Mouse (Mus musculus) intestine, embryonic 15.5 days (tissue): ENCODE measurements around the gene Cadm2. TPM values are rescaled to one million over a fixed set of nuclear protein-coding genes. Genes with fewer than 3 reads are reported as not detected.
A peak's percentile ranks its signal among the peaks of the same experiment; 100 is the strongest.

Experiments used
- ATAC-seq: fragments of 200-750 bp; cut with Nextera tagmentation; 2 replicates; pipeline ENCODE4 v1.8.0; 2017; ENCODE audit warnings: moderate TSS enrichment, moderate library complexity
- H3K27ac ChIP-seq: fragments of 300-500 bp; sonication (generic); 2 replicates; pipeline ENCODE4 v1.5.1; 2015; ENCODE audit warnings: mild to moderate bottlenecking, inconsistent platforms
- H3K27me3 ChIP-seq: fragments of 300-500 bp; sonication (generic); replicated peaks from 2 replicates; pipeline ENCODE4 v1.6.1; 2015; ENCODE audit warnings: inconsistent platforms
- H3K36me3 ChIP-seq: fragments of 300-500 bp; sonication (generic); 2 replicates; pipeline ENCODE4 v1.6.1; 2015; ENCODE audit warnings: inconsistent platforms
- H3K4me1 ChIP-seq: fragments of 300-500 bp; sonication (generic); replicated peaks from 2 replicates; pipeline ENCODE4 v1.6.1; 2015; ENCODE audit warnings: inconsistent platforms
- H3K4me2 ChIP-seq: fragments of 300-500 bp; sonication (generic); replicated peaks from 2 replicates; pipeline ENCODE4 v1.6.1; 2015; ENCODE audit warnings: mild to moderate bottlenecking, inconsistent platforms
- H3K4me3 ChIP-seq: fragments of 300-500 bp; sonication (generic); replicated peaks from 2 replicates; pipeline ENCODE4 v1.5.1; 2015; ENCODE audit warnings: inconsistent platforms
- H3K9ac ChIP-seq: fragments of 300-500 bp; sonication (generic); 2 replicates; pipeline ENCODE4 v1.6.1; 2015; ENCODE audit warnings: inconsistent platforms
- H3K9me3 ChIP-seq: fragments of 300-500 bp; sonication (generic); 2 replicates; pipeline ENCODE4 v1.6.1; 2016; ENCODE audit warnings: inconsistent platforms
- WGBS: fragments of 180-500 bp; shearing (Covaris S2); methylation state at CpG from one replicate; pipeline ENCODE4 v1.1.7; 2015; 5-methylcytosine and 5-hydroxymethylcytosine counted together
- polyA plus RNA-seq: library from polyadenylated mRNA; unstranded; fragments of >200 nt; fragmentation: Nextera tagmentation; extraction: Ambion mirVana; gene quantifications from 2 replicates; pipeline ENCODE4 v1.2.1, GENCODE M21; 2015

Cadm2 gene
- polyA plus RNA-seq, 1 experiment from 2014 or later, result 0.75 TPM

GRCm38 (mm10) chr16:67436301-67436700 lies 184.4 kb downstream of the Cadm2 start:
- Histone ChIP-seq H3K27ac (no peak overlapping the region), H3K4me3 (no peak overlapping the region), H3K4me1 (no peaks in the 10 kb centered on the region), H3K27me3 (no peaks in the 10 kb centered on the region), H3K9me3 (no peaks in the 10 kb centered on the region), H3K9ac (no peak overlapping the region), H3K36me3 (no peaks in the 10 kb centered on the region), H3K4me2 (no peak overlapping the region)
- no peak for ATAC-seq
- 83% methylated on average over 4 of the region's 4 CpGs for WGBS

GRCm38 (mm10) chr16:67425371-67425770 lies 195.3 kb downstream of the Cadm2 start:
- 75% methylated on average over 1 of the region's 1 CpGs for WGBS
- H3K4me2 ChIP-seq, result no peak overlapping the region
- ATAC-seq, result no peak
- H3K9ac ChIP-seq, result no peak overlapping the region
- no peaks in the 10 kb centered on the region for H3K36me3 ChIP-seq
- H3K9me3 ChIP-seq, result no peaks in the 10 kb centered on the region
- no peaks in the 10 kb centered on the region for H3K27me3 ChIP-seq
- no peak overlapping the region for H3K27ac ChIP-seq
- no peaks in the 10 kb centered on the region for H3K4me1 ChIP-seq
- H3K4me3 ChIP-seq, result no peak overlapping the region

GRCm38 (mm10) chr16:67410926-67411325 lies 209.8 kb downstream of the Cadm2 start:
- no peak overlapping the region for H3K27ac ChIP-seq
- WGBS, result 65% methylated on average over 3 of the region's 3 CpGs

GRCm38 (mm10) chr16:67410482-67410881 lies 210.2 kb downstream of the Cadm2 start:
- no peak for ATAC-seq
- no peak overlapping the region for H3K9ac ChIP-seq

More at GRCm38 (mm10) chr16:67410926-67411325, 209.8 kb downstream of the Cadm2 start:
- no peak overlapping the region for H3K4me3 ChIP-seq
- H3K27me3 ChIP-seq, result no peaks in the 10 kb centered on the region
- no peak for ATAC-seq
- H3K4me2 ChIP-seq, result no peak overlapping the region
- H3K36me3 ChIP-seq, result no peaks in the 10 kb centered on the region
- H3K9ac ChIP-seq, result no peak overlapping the region
- no peaks in the 10 kb centered on the region for H3K9me3 ChIP-seq
- H3K4me1 ChIP-seq, result no peaks in the 10 kb centered on the region

DNA sequence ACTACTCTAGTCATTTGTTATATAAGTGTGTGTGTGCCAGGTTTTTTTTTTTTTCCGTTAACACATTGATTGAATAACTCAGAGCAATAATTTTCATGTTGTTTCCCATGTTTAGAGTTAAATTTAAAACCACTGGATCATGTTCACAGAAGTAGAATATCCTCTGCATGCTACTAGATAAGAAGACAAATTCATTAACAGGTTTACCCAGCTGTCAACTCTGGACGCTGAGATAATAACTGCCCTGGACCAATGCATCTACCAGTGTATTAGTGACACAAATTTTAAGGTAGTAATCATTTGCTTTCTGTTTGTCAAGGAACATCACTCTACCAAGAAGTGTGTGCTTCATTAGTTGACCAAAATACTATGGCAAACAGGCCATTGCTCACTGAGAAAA lies 253.0 kb downstream of the Cadm2 start:
- H3K9ac ChIP-seq, result no peak overlapping the region
- H3K9me3 ChIP-seq, result no peaks in the 10 kb centered on the region
- H3K4me1 ChIP-seq, result no peaks in the 10 kb centered on the region
- H3K27me3 ChIP-seq, result no peaks in the 10 kb centered on the region
- no peaks in the 10 kb centered on the region for H3K36me3 ChIP-seq
- H3K27ac ChIP-seq, result no peak overlapping the region
- H3K4me2 ChIP-seq, result no peak overlapping the region
- WGBS, result 80% methylated on average over 2 of the region's 2 CpGs
- H3K4me3 ChIP-seq, result no peak overlapping the region
- no peak for ATAC-seq

More at GRCm38 (mm10) chr16:67410482-67410881, 210.2 kb downstream of the Cadm2 start:
- H3K36me3 ChIP-seq, result no peaks in the 10 kb centered on the region
- H3K9me3 ChIP-seq, result no peaks in the 10 kb centered on the region
- H3K4me2 ChIP-seq, result no peak overlapping the region
- no peaks in the 10 kb centered on the region for H3K27me3 ChIP-seq
- H3K4me3 ChIP-seq, result no peak overlapping the region
- H3K4me1 ChIP-seq, result no peaks in the 10 kb centered on the region
- WGBS, result 72% methylated on average over 2 of the region's 2 CpGs
- H3K27ac ChIP-seq, result no peak overlapping the region

DNA sequence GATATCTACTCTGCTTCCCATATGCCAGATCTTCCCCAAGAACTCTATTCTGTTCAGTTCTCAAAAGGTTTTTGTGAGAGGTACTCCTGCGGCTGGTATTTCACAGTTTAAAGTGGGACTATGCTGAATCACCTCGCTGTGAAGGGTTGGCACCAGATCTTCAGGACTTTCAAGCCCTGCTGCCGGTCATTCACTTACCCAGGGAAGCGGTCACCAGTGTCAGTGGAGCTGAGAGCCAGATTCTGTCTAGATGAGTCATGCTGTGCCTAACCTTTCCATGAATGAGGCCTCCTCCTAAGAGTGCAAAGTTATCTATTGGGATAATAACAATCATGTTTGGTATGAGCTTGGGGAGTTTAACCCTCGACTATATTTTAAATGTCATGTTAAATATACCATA lies 272.7 kb downstream of the Cadm2 start:
- no peak for ATAC-seq
- Histone ChIP-seq H3K4me3 (no peak overlapping the region), H3K27ac (no peak overlapping the region), H3K4me1 (0 out of 2 replicates have a peak, but pooled peaks cover 2% of the 10 kb centered on the region), H3K36me3 (no peaks in the 10 kb centered on the region), H3K9ac (no peak overlapping the region), H3K27me3 (no peaks in the 10 kb centered on the region), H3K4me2 (no peak overlapping the region), H3K9me3 (no peaks in the 10 kb centered on the region)
- WGBS, result 84% methylated on average over 5 of the region's 5 CpGs

DNA sequence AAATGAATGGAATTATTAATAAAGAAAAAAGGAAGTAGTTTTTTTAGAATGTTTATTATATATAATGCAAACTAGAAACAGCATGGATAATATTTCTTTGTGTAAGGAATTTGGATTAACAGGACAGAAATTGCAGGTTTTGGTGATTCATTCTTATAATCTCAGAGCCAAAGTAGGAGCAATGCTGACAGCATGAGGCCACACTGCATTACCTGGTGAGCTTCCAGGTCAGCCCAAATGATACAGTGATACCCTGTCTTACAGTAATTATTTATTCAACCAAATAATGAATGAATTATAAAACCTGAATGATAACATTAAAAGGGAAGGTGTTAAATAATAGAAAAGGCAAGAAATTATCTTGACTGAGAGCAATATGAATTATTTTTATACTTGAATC lies 273.1 kb downstream of the Cadm2 start:
- ATAC-seq, result no peak
- Histone ChIP-seq H3K27me3 (no peaks in the 10 kb centered on the region), H3K27ac (no peak overlapping the region), H3K9me3 (no peaks in the 10 kb centered on the region), H3K36me3 (no peaks in the 10 kb centered on the region), H3K4me1 (0 out of 2 replicates have a peak, but pooled peaks cover 2% of the 10 kb centered on the region), H3K9ac (no peak overlapping the region), H3K4me3 (no peak overlapping the region), H3K4me2 (no peak overlapping the region)

DNA sequence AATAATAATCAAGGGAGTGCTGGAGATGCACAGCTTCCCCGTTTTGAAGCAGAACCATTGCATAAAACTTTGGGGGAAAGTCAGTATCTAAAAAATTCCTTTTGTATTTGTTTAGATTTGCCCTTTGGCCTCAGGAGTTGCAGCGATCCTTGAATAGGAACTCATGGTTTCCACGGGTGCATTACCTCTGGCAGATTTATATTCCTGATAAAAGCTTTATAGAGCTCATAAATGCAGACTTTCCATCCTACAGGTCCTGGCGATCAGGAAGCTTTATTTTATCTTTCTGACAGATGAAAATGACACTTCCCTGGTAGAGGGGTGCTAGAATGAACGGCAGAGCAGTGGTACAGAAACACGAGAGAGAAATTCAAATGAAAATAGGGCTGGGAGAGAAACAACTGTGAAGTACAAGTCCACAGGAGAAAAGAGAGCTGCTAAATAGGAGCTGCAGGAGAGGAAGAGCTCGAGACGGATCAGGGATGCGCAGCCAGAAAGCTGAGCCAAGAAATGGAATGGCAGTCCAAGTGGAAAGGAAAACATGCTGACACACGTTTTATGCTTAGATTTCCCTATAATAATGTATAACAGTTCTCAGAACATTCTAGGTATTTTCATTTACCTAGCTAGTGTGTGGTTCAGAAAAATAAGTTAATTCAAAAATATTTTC lies 274.0 kb downstream of the Cadm2 start:
- H3K9me3 ChIP-seq, result no peaks in the 10 kb centered on the region
- no peaks in the 10 kb centered on the region for H3K36me3 ChIP-seq
- no peaks in the 10 kb centered on the region for H3K27me3 ChIP-seq
- H3K4me2 ChIP-seq, result no peak overlapping the region
- no peak overlapping the region for H3K4me3 ChIP-seq
- H3K9ac ChIP-seq, result no peak overlapping the region
- H3K27ac ChIP-seq, result no peak overlapping the region
- WGBS, result 25% methylated on average over 10 of the region's 10 CpGs
- ATAC-seq, result 0 out of 2 replicates have a peak, but pooled peaks have one; percentile 58
- H3K4me1 ChIP-seq, result 0 out of 2 replicates have a peak, but pooled peaks cover 2% of the 10 kb centered on the region

DNA sequence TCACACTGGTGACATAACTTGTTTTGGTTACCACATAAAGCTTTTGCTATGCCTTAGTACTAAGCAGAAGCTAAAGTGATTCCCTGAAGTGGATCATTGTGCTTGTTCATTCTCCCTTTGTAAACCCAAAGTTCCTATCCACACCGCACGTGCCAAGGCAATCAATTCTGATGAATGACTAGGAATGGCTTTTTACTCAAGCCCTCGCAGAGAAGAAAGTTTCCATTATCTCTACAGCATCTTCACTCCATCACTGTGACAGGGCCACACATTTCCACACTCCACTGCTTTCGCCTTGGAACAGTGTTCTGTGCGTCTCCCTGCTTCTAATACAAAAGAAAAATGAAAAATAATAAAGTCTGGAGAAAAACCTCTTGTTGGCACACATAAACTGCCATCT lies 276.5 kb downstream of the Cadm2 start:
- no peak overlapping the region for H3K9ac ChIP-seq
- no peak overlapping the region for H3K4me2 ChIP-seq
- no peak overlapping the region for H3K27ac ChIP-seq
- no peaks in the 10 kb centered on the region for H3K9me3 ChIP-seq
- no peaks in the 10 kb centered on the region for H3K27me3 ChIP-seq
- H3K4me1 ChIP-seq, result 0 out of 2 replicates have a peak, but pooled peaks cover 2% of the 10 kb centered on the region
- no peak overlapping the region for H3K4me3 ChIP-seq
- H3K36me3 ChIP-seq, result no peaks in the 10 kb centered on the region
- ATAC-seq, result no peak
- WGBS, result 42% methylated on average over 5 of the region's 5 CpGs

DNA sequence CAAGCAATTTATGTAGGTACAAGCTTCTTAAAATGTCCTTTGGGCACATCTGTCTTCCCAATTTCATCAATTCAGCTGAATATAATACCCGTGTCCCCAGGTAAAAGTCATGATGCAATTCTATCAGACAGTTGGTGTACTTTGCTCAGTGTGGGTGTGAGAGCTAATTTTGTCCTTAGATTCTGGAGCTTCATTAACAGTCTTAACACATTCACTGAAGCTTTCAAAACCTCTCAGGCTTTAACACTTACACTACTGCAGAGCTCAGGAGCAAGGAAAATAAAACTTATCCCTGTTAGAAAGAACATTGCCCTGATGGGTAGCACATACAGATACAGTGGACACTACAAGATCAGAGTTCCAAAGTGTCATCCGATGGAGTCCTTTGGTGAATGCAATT lies 309.7 kb downstream of the Cadm2 start:
- Histone ChIP-seq H3K9ac (no peak overlapping the region), H3K27me3 (no peaks in the 10 kb centered on the region), H3K36me3 (no peaks in the 10 kb centered on the region), H3K4me2 (no peak overlapping the region), H3K9me3 (no peaks in the 10 kb centered on the region), H3K27ac (no peak overlapping the region), H3K4me1 (no peaks in the 10 kb centered on the region), H3K4me3 (no peak overlapping the region)
- 88% methylated on average over 2 of the region's 2 CpGs for WGBS
- no peak for ATAC-seq

DNA sequence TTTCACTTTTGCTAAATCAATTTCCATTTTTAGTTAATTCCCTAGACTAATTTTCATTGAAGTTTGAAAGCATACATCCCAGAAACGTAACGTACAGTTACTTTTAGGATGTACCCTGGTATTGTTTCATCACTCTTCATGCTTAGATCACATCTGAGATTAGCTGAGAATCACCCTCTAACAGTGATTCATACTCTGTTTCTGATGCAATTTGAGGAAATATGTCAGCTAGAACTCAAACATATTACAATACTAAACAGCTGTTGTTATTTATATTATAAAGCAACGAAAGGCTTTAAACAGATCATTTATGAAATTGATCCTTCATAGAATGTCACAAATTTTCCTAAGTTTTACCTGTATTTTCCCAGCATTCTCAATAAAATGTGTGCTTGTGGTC lies 336.0 kb downstream of the Cadm2 start:
- H3K4me3 ChIP-seq, result no peak overlapping the region
- 89% methylated on average over 3 of the region's 3 CpGs for WGBS
- H3K27me3 ChIP-seq, result no peaks in the 10 kb centered on the region

DNA sequence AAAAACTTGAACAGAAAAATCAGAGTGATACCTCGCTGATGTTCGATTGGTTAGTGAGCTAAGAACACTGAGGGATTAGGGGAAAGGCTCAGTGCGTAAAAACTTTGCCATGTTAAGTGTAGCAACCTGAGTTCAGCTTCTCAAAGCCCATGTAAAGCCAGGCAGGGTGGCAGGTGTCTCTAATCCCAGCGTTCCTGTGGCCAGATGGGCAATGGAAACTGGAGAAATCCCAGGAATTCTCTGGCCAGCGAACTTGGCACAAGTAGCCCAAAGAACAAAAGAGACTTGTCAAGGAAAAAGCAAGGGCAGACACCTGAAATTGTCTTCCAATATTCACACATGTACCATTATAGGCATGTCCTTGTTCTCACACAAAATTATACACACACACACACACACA lies 377.1 kb downstream of the Cadm2 start:
- H3K4me3 ChIP-seq, result no peak overlapping the region
- no peak overlapping the region for H3K9ac ChIP-seq
- H3K36me3 ChIP-seq, result no peaks in the 10 kb centered on the region
- no peaks in the 10 kb centered on the region for H3K27me3 ChIP-seq
- ATAC-seq, result no peak
- no peaks in the 10 kb centered on the region for H3K9me3 ChIP-seq
- no peaks in the 10 kb centered on the region for H3K4me1 ChIP-seq
- no peak overlapping the region for H3K27ac ChIP-seq
- H3K4me2 ChIP-seq, result no peak overlapping the region
- 84% methylated on average over 5 of the region's 5 CpGs for WGBS

More for the DNA sequence above, 336.0 kb downstream of the Cadm2 start:
- Histone ChIP-seq H3K27ac (no peak overlapping the region), H3K4me2 (no peak overlapping the region), H3K9me3 (no peaks in the 10 kb centered on the region), H3K36me3 (no peaks in the 10 kb centered on the region), H3K4me1 (no peaks in the 10 kb centered on the region), H3K9ac (no peak overlapping the region)
- ATAC-seq, result no peak

DNA sequence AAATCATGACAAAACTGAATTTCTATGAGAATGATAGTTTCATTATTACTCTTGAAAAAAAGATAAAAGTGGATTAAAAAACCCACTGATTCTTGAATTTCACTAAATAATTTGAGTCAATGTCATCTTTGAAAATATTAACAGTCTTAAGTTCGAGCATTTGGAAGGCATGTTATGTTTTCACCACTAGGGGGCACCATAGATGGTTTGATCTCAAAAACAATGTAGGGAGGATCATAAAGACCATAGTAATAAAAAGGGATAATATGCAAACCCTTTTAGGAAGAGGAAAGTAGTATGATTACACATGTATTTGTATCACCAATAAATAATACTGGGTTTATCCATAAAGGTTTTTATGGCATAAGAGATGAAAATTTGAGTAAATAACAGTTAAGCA lies 385.8 kb downstream of the Cadm2 start:
- Histone ChIP-seq H3K27me3 (no peaks in the 10 kb centered on the region), H3K4me3 (no peak overlapping the region), H3K9ac (no peak overlapping the region), H3K9me3 (no peaks in the 10 kb centered on the region), H3K27ac (no peak overlapping the region), H3K4me1 (no peaks in the 10 kb centered on the region), H3K36me3 (no peaks in the 10 kb centered on the region), H3K4me2 (no peak overlapping the region)
- WGBS, result 28% methylated on average over 1 of the region's 1 CpGs
- no peak for ATAC-seq
